ENCODE assay signal across 16 mouse cellular contexts in genomic region chr19:56220724-56221407, GRCm38 (mm10).
DNase-seq lines count a peak whose midpoint lies in the region; ATAC-seq lines count a peak whose summit lies in the region.
"Had no signal": no experiment of that assay in that cellular context is flagged by ENCODE, and none has a peak within 500 bp of the region (broad histone marks: within the 10 kb centered on the region; RNA-seq: fewer than 3 reads in every experiment).

No protein-coding gene starts in this region.

- H3K27ac ChIP-seq in embryonic facial prominence, embryonic 10.5 days (replicated peaks), result peak overlapping the region; percentile 66
- H3K27ac ChIP-seq in hindbrain, embryonic 13.5 days, result no peak overlapping the region
- peak overlapping the region; percentile 66 for H3K27ac ChIP-seq in midbrain, embryonic 16.5 days (ENCODE audit: low read length)
- H3K27ac ChIP-seq: embryonic facial prominence, embryonic 12.5 days; liver, embryonic 15.5 days had no signal

- H3K27me3 ChIP-seq in embryonic facial prominence, embryonic 10.5 days (replicated peaks; ENCODE audit: low read depth, poor library complexity, severe bottlenecking), result 0 out of 2 replicates have a peak, but pooled peaks cover 5% of the 10 kb centered on the region
- H3K27me3 ChIP-seq in hindbrain, embryonic 13.5 days, result no peaks in the 10 kb centered on the region
- H3K27me3 ChIP-seq in midbrain, embryonic 16.5 days (ENCODE audit: control insufficient read depth, insufficient read depth, low read depth, low read length), result no peaks in the 10 kb centered on the region
- H3K27me3 ChIP-seq: liver, embryonic 15.5 days had no signal

- peak; percentile 9 for DNase-seq in kidney, postnatal 14 days
- DNase-seq in kidney, adult 11 months, result no peak
- DNase-seq in embryonic facial prominence, embryonic 10.5 days (ENCODE audit: low spot score), result no peak
- no peak for DNase-seq in thymus, postnatal 14 days
- DNase-seq in urinary bladder, postnatal 36 days (ENCODE audit: low spot score in 2 of 2), result no peak
- no peak for DNase-seq in urinary bladder, postnatal 10 days (ENCODE audit: low spot score)
- DNase-seq: adrenal gland, adult 2 months; lung, postnatal 36 days; thymus, postnatal 25 days had no signal

- no peak for ATAC-seq in hindbrain, embryonic 13.5 days (ENCODE audit: low FRiP score)
- ATAC-seq in midbrain, embryonic 16.5 days, result peak; percentile 68; the same call in 1 of the 2 replicates
- ATAC-seq: inflammation-experienced regulatory T-cells, adult 6 months had no signal

- H3K9ac ChIP-seq in hindbrain, embryonic 13.5 days, result no peak overlapping the region
- 0 out of 2 replicates have a peak overlapping the region, but pooled peaks have one; percentile 27 for H3K9ac ChIP-seq in midbrain, embryonic 16.5 days (ENCODE audit: low read depth, low read length)
- H3K9ac ChIP-seq: embryonic facial prominence, embryonic 12.5 days; heart, embryonic 12.5 days; liver, embryonic 15.5 days had no signal

- WGBS in embryonic facial prominence, embryonic 10.5 days, result 61% methylated on average over 15 of the region's 15 CpGs
- 46% methylated on average over 15 of the region's 15 CpGs for WGBS in hindbrain, embryonic 13.5 days
- WGBS in midbrain, embryonic 16.5 days, result 26% methylated on average over 15 of the region's 15 CpGs

- H3K36me3 ChIP-seq in embryonic facial prominence, embryonic 10.5 days (replicated peaks), result no peaks in the 10 kb centered on the region
- no peaks in the 10 kb centered on the region for H3K36me3 ChIP-seq in hindbrain, embryonic 13.5 days
- H3K36me3 ChIP-seq in midbrain, embryonic 16.5 days (ENCODE audit: control insufficient read depth, insufficient read depth, low read length), result no peaks in the 10 kb centered on the region
- H3K36me3 ChIP-seq: embryonic facial prominence, embryonic 12.5 days; heart, embryonic 12.5 days; liver, embryonic 15.5 days had no signal

- H3K4me2 ChIP-seq in hindbrain, embryonic 13.5 days, result peak overlapping the region; percentile 29
- H3K4me2 ChIP-seq in midbrain, embryonic 16.5 days (ENCODE audit: low read length), result no peak overlapping the region
- H3K4me2 ChIP-seq: embryonic facial prominence, embryonic 12.5 days; heart, embryonic 12.5 days; liver, embryonic 15.5 days had no signal

- H3K4me1 ChIP-seq in embryonic facial prominence, embryonic 10.5 days, result peaks cover 49% of the 10 kb centered on the region
- H3K4me1 ChIP-seq in hindbrain, embryonic 13.5 days (replicated peaks), result peaks cover 10% of the 10 kb centered on the region
- peaks cover 12% of the 10 kb centered on the region; the same call in 1 of the 2 replicates for H3K4me1 ChIP-seq in midbrain, embryonic 16.5 days (ENCODE audit: control insufficient read depth, insufficient read depth, low read length)
- H3K4me1 ChIP-seq: heart, embryonic 12.5 days; liver, embryonic 15.5 days had no signal

- no peak overlapping the region for H3K4me3 ChIP-seq in embryonic facial prominence, embryonic 10.5 days
- no peak overlapping the region for H3K4me3 ChIP-seq in hindbrain, embryonic 13.5 days
- no peak overlapping the region for H3K4me3 ChIP-seq in midbrain, embryonic 16.5 days (ENCODE audit: low read depth, low read length)
- H3K4me3 ChIP-seq: embryonic facial prominence, embryonic 12.5 days; heart, embryonic 12.5 days; liver, embryonic 15.5 days; myocyte had no signal

- no peaks in the 10 kb centered on the region for H3K9me3 ChIP-seq in embryonic facial prominence, embryonic 10.5 days
- H3K9me3 ChIP-seq in hindbrain, embryonic 13.5 days, result no peaks in the 10 kb centered on the region
- H3K9me3 ChIP-seq in midbrain, embryonic 16.5 days (replicated peaks; ENCODE audit: control insufficient read depth, low read length, poor library complexity, severe bottlenecking), result no peaks in the 10 kb centered on the region
- H3K9me3 ChIP-seq: embryonic facial prominence, embryonic 12.5 days; heart, embryonic 12.5 days; liver, embryonic 15.5 days had no signal
